Mouse (Mus musculus) 416B (cell line): ENCODE results near the gene Sstr3.

Experiments
- DNase-seq: peaks from one replicate; pipeline ENCODE4 v3.0.0; 2011; ENCODE audit warnings: low read depth

The Sstr3 gene

GRCm38 (mm10) chr15:78530671-78531450, 13.6 kb downstream of the Sstr3 start, which contains the start of gene C1qtnf6:
TSS of gene C1qtnf6 (minus strand) at chr15:78531416.
- DNase-seq, result no peak

GRCm38 (mm10) chr15:78530141-78530540, 14.3 kb downstream of the Sstr3 start:
- no peak for DNase-seq

DNA sequence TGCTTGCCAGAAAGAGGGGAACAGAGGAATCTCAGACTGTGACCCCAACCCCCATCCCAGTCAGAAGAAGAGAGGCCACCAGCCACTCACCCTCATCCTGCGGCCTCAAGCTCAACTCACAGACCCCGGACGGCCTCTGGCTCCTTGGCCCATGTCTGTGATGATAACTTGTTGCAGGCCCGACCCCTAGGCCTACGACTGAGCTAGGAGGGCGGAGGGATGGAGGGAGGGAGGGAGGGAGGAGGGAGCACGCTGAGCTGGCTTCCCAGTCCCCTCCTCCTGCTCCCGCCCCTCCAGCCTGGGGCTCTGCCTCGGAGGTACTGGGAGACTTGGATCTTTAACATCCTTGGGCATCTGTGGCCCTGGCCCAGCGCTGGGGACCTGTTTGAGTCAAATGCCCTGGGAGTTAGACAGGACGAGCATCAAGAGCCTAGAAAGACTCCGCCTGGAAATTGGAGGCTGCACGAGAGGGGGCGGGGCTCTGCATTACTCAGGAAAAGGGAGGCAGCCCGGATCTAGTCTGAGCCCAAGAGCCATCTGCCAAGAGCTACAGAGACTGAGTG, 15.0 kb downstream of the Sstr3 start:
- DNase-seq, result peak; percentile 59

DNA sequence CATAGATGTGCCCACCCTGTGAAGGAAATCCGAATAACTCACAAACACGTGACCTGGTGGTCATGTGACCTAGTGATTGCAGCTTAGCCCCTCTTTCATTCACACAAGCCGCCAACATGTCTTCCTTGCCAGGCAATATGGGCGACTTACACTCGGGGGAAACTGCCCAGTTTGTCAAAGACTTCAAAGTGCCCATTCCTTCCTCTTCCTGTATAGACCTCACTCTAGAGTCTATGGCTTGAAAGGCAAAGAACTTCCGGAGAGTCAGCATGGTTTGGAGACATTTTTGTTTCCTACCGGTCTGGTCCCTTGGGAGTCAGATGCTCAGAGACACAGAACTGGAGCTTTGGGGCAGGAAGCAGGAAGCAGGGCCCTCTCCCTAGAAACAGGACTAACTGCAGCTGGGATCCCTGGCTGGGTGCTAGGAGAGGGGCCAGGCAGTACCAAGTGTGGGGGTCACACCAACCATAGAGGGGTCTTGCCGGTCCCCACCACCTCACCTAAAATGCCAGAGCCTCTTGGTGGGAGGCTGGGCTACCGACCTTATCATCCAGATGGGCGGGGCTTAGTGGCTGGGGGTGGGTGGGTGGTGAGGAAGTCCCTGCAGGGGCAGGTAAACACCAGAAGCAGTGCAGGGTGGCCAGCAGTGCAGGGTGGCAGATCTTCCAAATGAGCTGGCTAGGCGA, 15.6 kb downstream of the Sstr3 start:
- DNase-seq, result peak; percentile 72

GRCm38 (mm10) chr15:78527973-78528372, 16.5 kb downstream of the Sstr3 start:
- DNase-seq, result peak; percentile 63

DNA sequence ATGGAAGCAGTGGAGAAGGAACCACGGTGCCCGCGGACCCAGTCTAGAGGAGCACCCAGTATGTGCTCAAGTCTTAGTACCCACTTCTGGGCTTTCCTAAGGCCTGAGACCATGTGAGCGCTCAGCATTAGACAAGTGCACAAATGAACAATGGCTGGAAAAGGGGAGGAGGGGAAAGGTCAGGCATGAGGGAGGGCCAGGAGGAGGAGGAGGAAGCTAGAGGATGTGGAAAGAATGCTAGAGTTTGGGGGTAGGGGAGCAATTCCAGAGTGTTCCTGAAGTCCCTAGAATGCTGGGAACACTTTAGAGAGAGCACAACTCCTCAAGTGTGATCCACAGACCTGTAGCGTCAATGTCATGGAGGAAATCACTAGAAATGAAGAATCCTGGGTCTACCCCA, 20.3 kb downstream of the Sstr3 start:
- no peak for DNase-seq

DNA sequence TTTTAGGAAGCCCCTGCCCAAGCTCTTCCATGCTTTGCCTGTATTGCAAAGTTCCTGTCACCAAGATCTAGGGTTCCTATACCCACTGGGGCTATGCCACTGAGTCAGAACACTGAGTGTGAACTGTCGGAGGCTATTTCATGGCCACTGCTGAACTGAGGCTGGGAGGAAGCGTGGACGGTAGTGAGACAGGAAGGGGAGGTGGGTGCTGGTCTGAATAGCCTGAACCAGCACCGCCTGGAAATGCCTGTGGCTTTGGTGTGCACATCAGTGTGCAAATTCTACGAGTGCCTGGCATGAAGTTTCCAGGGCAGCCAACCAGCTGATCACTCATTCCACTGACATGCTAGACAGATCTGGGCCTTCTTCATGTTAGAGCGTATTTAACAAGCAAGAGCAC, 22.6 kb downstream of the Sstr3 start:
- peak; percentile 54 for DNase-seq

DNA sequence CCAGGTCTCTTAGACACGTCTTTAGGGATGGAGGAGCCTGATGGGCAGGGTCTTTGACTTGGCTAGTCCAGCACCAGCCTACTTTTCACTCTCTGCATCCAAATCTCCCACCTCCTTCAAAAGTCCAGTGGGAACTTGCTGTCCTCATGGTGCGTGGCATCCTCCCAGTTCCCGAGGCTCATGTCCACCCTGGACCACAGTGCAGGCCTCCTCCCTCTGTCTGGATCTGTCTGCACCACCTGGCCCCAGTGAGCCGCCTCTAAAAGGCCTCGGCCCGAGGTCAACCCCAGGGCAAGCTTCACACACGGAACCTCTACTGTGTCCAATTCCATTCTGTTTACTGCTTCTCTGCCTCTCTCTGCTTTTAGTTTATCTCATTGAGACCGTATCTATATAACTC, 23.2 kb downstream of the Sstr3 start:
- no peak for DNase-seq

- DNase-seq, result peak; percentile 39
Observed at GRCm38 (mm10) chr15:78520112-78520715, 24.3 kb downstream of the Sstr3 start.

DNA sequence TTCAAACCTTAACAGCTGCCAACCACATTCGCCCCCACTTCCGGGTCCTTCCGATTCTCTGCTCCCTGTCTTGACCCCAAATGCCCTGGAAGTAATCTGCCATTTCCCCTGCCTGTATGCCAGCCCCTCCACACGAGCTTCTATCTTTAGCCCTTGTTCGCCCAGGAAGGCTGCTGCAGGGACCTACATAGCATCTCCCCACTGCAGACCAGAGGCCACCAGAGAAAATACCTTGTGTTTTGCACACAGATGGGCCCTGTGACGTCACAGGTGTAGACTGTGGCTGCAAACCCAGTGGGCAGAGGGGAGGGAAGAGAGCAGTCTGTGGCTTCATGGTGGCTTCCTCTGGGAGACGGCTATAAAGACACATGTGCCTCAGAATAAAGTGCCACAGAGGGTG, 26.3 kb downstream of the Sstr3 start:
- peak; percentile 49 for DNase-seq

- peak; percentile 68 for DNase-seq
Observed at GRCm38 (mm10) chr15:78515759-78516158, 28.7 kb downstream of the Sstr3 start.

DNA sequence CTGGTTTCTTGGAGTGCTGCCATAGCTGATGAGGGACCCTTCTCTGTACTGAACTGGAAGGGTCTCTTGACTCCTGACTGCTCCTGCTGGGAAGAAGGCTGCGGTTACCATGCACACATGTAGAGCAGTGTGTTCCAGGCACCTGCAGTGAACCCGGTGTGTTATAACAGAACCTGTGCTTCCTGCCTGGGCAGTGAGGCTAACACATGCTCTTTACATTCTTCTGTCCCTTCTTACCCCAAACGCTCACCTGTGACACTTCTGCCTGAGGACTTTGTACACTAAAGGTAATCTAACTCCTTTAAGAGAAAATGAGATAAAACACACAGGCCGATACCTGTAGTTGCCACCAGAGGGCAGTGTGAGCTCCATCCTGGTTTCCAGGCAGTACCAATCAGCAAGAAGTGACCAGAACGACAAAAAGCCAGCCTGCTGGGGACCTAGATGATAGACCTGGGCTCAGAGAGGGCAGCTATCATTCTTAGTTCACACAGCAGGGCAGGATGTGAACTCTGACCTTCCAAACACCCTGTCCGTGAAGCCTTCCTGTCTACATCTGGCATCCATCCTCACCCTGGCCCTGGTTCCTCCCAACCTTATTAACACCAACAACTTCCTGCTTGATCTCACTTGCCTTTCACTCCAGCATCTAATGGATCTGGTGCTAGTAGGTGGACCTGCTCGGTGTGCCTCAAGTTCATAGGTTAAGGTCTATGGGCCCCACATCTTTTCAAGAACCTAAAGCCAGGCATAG, 29.9 kb downstream of the Sstr3 start:
- DNase-seq, result peak; percentile 76

DNA sequence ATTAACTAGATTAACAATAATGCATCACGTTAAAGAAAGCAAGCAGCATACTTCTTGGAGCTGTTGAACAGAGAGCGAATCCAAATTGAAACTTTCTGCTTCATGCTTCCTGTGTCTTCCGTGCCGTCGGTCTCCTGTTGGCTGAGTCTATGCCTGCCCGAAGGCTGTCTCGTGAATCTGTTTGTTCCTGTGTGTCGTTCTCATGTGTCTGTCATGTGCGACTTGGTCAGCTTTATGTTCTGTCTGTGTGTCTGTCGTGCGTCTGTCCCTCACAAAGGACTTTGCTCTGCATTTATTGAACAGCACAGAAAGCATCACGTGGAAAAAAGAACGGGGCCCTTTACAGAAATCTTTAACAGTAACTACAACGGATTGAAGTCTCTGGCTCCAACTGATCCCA, 31.5 kb downstream of the Sstr3 start:
- DNase-seq, result no peak

DNA sequence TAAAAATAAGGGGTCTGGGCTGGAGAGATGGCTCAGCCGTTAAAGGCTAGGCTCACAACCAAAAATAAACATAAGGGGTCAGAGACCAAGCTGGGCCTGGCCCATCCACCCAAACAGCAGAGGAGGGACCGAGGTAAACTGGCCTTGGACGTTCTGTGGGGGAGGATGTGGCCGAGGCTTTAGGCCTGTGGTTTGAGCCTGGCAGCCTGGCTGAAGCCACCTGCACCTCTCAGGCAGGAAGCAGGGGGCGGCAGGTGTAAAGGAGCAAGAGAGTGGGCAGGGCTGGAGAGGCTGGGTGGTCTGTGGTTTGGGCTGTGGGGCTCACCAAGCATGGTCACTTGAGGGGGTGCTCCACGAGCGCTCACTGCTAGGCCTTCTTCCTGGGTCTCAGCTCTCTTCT, 32.5 kb downstream of the Sstr3 start:
- DNase-seq, result peak; percentile 56

DNA sequence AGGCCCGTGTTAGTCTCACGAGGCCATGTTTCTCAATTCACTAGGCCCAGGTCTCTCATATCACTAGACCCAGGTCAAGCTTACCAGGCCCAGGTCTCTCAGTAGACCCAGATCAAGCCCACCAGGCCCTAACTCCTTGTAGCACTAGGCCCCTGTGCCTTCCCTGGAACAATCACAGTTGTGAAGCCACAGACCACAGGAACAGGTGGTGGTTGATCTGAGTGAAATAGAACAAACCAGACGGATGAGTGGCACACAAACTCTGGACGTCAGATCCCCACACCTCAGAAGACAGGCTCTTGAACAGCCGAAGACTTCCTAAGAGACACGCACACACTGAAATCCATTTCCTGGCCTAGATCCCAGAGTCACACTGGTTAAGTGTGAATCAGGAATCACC, 33.7 kb downstream of the Sstr3 start:
- DNase-seq, result peak; percentile 58

DNA sequence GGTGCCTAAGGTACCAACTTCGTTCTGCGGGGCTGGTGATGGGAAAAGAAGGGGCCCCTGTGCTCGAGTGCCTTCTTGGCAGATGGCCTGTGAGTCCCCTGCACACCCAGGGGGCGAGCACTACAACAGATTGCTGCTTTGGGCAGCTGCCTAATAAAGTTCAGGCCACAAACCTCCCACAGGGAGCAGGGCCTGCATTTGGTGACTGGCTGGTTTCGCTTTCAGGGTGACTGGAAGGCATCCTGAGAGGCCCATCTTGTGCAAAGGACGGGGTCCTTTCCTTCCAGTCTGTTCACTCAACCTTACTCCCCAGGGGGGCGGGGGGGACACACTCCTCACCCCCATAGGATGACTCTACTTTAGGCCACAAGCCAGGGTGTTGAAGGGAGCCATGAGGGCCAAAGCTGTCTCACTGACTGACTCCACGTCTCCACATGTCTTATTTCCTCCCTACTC, 34.3 kb downstream of the Sstr3 start:
- peak; percentile 53 for DNase-seq

DNA sequence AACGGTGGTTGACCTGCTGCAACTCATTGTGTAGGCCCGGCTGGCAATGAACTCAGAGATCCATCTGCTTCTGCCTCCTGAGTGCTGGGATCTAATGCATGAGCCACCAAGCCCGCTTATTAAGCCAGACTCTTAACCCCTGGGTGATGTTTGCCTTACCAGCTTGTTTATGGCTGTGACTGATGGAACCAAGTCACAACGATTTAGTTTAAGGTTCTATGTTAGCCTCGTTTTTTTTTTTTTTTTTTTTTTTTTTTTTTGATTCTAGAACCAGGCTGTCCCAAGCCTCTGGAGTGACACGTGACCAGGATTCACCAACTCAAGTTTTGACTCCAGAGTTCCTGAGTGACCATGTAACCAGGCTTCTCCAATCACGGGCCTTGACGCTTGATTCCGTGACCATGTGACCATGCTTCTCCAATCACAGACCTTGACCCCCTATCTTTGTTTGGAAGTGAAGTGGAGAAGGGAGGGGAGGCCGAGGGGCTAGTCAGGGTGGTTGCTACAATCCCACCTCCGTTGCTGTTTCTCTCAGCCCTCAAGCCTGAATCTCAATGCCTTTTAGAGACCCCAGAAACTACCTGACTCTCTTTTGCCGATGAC, 35.1 kb downstream of the Sstr3 start:
- no peak for DNase-seq

- DNase-seq, result no peak
Observed at GRCm38 (mm10) chr15:78508443-78508842, 36.0 kb downstream of the Sstr3 start.

- no peak for DNase-seq
Observed at GRCm38 (mm10) chr15:78505541-78505940, 38.9 kb downstream of the Sstr3 start.

DNA sequence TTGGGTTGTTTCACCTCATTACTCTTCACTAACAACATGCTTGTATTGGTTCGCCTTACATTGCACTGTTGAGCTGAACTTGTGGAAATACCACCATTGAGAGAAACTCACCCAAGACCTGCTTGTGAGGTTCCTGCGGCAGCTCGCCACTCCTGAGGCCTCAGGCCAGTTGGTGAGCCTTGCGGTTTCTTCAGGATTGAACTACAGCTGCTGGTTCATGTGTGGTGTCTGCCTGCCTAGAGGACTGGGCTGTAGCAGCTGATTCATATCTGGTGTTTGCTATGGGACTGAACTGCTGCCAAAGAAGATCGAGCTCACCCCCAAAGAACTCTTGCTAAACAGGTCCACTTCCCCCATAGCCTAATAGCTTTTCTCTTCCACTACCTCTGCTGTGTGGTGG, 39.7 kb downstream of the Sstr3 start:
- DNase-seq, result no peak

DNA sequence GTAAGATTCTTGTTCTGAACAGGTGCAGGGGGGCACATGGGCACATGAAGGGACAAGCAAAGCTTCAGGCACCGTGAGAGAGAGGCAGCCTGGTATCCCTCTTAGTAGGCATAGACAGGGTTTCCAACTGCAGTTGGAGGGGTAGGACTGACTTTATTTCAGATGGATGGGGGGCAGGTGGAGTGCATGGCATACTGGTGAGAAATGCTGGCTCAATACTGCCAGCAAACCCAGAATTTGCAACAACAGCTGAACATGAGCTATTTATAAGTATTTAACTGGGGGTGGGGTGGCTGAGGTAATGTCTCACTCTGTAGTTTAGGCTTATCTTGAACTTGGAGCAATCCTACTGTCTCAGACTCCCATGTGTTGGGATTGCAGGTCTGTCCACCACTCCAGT, 40.5 kb downstream of the Sstr3 start:
- no peak for DNase-seq
